Mouse (Mus musculus): ENCODE results near the gene Defb41. TPM values are rescaled to one million over a fixed set of nuclear protein-coding genes. Genes with fewer than 3 reads are reported as not detected.
"Not testable (repeated sequence)": the region's sequence is repeated elsewhere in the genome, so short reads cannot be mapped to it uniquely, and the experiment has no call there.

Gene Defb41
- not detected in 2 replicates for polyA plus RNA-seq (2012; ENCODE audit: insufficient read depth, insufficient read length, low replicate concordance, missing spikeins)

DNA sequence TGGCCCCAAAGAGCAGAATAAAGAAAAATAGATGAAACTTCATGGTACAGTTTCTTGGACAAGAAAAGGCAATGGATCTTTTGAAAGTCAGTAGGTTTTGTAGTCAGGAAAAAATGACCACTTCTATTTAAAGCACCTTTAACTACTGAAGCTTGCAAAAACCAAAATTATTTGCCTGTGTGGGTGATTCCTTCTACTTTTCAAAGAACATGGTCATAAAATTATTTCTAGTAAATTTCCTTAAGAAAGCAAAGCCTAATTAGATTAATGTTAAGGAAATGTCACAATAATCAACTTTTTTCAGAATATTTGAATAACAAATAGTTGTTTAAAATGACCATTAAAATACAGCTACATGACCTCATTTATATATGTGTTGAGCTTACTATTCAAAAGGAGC lies at the start of gene Defb41:
TSS of gene Defb41 (minus strand) at position 101 of the 400 bp plus-strand sequence.
- Histone ChIP-seq H3K27ac (ENCODE audit: insufficient read depth, low read depth, low read length) (no peak within 1 kb of the TSS), H3K4me3 (ENCODE audit: insufficient read depth, low read depth, low read length) (no peak within 1 kb of the TSS), H3K4me1 (ENCODE audit: control insufficient read depth, insufficient read depth, low read length) (no peaks in the 10 kb centered on the region)
- TF ChIP-seq CTCF (IDR thresholded peaks at IDR 0.05; ENCODE audit: insufficient read depth, low read depth, low read length) (no peak), POLR2A (IDR thresholded peaks at IDR 0.05; ENCODE audit: insufficient read depth, low read depth, low read length) (no peak)

DNA sequence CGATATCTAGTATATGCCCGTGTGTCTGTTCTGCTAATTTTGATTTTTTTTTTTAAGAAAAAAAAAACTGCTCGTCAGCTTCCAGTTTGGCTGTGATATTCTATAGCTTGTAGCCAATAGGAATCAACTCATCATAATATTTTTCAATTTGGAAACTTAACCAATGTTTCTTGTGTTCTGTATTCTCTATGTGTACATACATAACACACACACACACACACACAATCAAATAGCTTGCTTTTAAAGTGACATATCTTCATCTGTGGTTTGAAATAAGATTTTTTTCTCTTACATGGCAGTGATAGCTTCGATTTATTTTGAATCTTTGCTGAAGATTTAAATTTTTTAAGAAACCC lies 43.5 kb upstream of the Defb41 start:
- 91% methylated on average over 4 of the region's 4 CpGs for WGBS
- Histone ChIP-seq H3K4me1 (ENCODE audit: control insufficient read depth, insufficient read depth, low read length) (no peaks in the 10 kb centered on the region), H3K4me3 (ENCODE audit: insufficient read depth, low read depth, low read length) (no peak overlapping the region), H3K27ac (ENCODE audit: insufficient read depth, low read depth, low read length) (no peak overlapping the region)
- TF ChIP-seq POLR2A (IDR thresholded peaks at IDR 0.05; ENCODE audit: insufficient read depth, low read depth, low read length) (no peak), CTCF (IDR thresholded peaks at IDR 0.05; ENCODE audit: insufficient read depth, low read depth, low read length) (no peak)

DNA sequence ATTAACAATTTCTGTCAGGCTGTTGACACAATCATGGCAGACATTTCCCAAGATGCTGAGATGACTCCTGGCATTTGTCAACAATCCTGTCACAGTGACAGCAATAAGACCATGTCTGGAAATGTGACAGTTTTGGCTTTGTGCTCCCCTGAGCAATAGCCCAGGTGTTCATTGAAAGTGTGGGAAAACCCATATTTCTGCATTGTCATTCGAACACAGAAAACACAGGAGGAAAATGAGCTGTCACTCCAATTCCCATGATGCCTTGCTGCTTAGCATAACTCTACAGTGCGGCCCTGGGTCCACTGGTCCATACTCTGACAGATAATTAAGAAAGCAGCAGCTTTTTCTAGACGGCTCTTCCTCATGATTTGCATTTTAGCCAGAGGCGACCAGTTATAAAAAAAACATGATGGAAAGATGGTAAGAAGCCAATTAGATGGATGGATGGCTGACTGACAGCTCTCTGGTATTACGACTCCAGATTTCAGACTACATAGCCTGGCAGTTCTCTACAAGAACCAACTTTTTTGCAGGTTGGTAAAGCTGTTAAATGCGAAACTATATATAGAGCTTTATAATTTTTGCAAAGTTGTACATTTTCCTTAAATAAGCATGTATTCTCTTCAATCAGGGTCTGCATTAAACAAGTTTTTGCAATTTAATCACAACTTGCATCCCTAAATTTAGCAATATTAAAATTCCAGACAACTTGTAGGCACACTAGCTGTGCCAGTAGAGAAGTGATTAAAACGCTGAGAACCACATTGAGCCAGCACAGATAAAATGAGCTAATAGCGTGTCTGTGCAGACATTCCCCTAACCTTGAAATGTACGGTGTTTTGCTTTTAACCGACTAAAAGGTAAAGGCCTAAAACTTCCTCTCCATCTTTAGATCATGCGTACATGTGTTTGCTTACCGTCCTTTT lies 42.9 kb upstream of the Defb41 start:
- WGBS = 78% methylated on average over 12 of the region's 12 CpGs
- H3K27ac ChIP-seq (ENCODE audit: insufficient read depth, low read depth, low read length) = no peak overlapping the region
- H3K4me3 ChIP-seq (ENCODE audit: insufficient read depth, low read depth, low read length) = no peak overlapping the region
- no peaks in the 10 kb centered on the region for H3K4me1 ChIP-seq (ENCODE audit: control insufficient read depth, insufficient read depth, low read length)
- TF ChIP-seq CTCF (IDR thresholded peaks at IDR 0.05; ENCODE audit: insufficient read depth, low read depth, low read length) = no peak

DNA sequence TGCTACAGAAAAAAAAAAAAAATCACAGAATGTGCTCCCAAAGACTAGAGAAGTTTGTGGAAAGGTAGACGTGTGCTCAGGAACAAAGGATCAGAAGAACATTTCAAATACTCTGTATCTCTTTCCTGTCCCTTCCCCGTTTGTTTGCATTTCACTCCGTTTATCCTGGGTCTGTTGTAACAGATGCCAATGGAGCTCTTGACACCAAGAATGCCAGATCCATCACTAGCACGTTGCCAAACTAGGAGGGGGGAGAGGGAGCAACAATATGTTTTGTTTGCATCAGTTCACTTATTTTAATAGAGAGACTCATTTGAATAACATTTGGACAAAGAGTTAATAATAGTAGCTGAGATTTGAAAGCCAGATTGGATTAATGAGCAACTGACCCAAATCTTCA lies 27.6 kb upstream of the Defb41 start:
- Histone ChIP-seq H3K4me3 (ENCODE audit: insufficient read depth, low read depth, low read length) (no peak overlapping the region), H3K4me1 (ENCODE audit: control insufficient read depth, insufficient read depth, low read length) (no peaks in the 10 kb centered on the region), H3K27ac (ENCODE audit: insufficient read depth, low read depth, low read length) (no peak overlapping the region)
- TF ChIP-seq POLR2A (IDR thresholded peaks at IDR 0.05; ENCODE audit: insufficient read depth, low read depth, low read length) = no peak
- TF ChIP-seq CTCF (IDR thresholded peaks at IDR 0.05; ENCODE audit: insufficient read depth, low read depth, low read length) = no peak
- 32% methylated on average over 4 of the region's 4 CpGs for WGBS

DNA sequence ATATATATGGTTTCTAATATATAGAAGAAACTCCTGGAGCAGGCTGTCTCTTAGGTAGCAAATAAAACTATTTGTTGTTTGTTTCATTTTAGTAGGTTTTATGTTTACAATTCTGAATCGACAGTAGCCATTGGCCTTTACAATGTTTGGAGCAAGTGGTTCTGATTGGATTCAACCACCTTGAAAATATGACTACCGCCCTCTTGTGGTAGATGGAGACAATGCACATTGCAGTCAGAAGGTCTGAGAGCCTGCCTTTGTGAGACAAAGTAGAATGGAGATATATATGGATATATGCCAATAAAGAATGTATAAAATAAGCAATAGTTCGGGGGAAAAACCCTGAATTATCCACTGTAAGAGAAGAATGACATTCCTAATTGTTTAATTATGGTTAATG lies 23.9 kb upstream of the Defb41 start:
- Histone ChIP-seq H3K4me1 (ENCODE audit: control insufficient read depth, insufficient read depth, low read length) (no peaks in the 10 kb centered on the region), H3K4me3 (ENCODE audit: insufficient read depth, low read depth, low read length) (no peak overlapping the region), H3K27ac (ENCODE audit: insufficient read depth, low read depth, low read length) (no peak overlapping the region)
- WGBS = 44% methylated on average over 3 of the region's 3 CpGs
- TF ChIP-seq POLR2A (IDR thresholded peaks at IDR 0.05; ENCODE audit: insufficient read depth, low read depth, low read length) (no peak), CTCF (IDR thresholded peaks at IDR 0.05; ENCODE audit: insufficient read depth, low read depth, low read length) (no peak)

DNA sequence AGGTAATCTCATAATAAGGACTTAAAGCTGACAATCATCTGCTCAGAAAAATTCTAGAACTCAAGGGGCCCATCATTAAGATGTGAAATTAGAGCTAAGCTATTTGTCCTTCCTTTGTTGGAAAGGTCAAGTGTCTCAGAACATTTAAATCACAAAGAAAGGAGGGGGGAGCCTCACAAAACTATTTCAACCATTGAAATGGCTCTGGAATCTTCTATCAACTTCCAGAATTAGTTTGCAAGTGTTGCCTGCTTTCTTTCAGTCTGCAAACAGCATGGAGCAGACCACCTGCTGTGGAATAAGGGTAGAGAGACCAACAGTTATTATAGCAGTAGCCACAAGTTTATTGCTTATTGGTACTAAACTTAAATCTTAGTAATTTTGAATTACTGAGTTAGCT lies 22.4 kb upstream of the Defb41 start:
- H3K27ac ChIP-seq (ENCODE audit: insufficient read depth, low read depth, low read length) = no peak overlapping the region
- TF ChIP-seq CTCF (IDR thresholded peaks at IDR 0.05; ENCODE audit: insufficient read depth, low read depth, low read length) = no peak
- TF ChIP-seq POLR2A (IDR thresholded peaks at IDR 0.05; ENCODE audit: insufficient read depth, low read depth, low read length) = no peak

DNA sequence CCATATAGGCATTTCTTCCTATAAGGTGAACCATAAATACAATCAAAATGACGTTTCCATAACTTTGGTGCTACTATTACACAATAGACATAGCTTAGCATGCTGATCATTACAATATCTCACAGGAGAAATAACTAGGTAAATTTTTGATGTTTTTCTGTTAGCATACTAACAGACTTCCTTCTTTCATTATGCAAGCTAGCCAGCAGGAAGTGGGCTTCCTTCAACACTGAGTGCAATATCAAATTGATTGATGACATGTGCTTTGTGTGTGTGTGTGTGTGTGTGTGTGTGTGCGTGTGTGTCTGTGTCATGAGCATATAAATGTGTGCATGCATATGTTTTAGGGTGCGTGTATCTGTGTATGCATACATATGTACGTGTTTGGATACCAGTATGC lies 6.2 kb upstream of the Defb41 start:
- H3K4me1 ChIP-seq (ENCODE audit: control insufficient read depth, insufficient read depth, low read length) = no peaks in the 10 kb centered on the region
- H3K27ac ChIP-seq (ENCODE audit: insufficient read depth, low read depth, low read length) = no peak overlapping the region
- TF ChIP-seq POLR2A (IDR thresholded peaks at IDR 0.05; ENCODE audit: insufficient read depth, low read depth, low read length) (no peak), CTCF (IDR thresholded peaks at IDR 0.05; ENCODE audit: insufficient read depth, low read depth, low read length) (no peak)
- 90% methylated on average over 4 of the region's 4 CpGs for WGBS
- no peak overlapping the region for H3K4me3 ChIP-seq (ENCODE audit: insufficient read depth, low read depth, low read length)

More for the DNA sequence above, 22.4 kb upstream of the Defb41 start:
- Histone ChIP-seq H3K4me3 (ENCODE audit: insufficient read depth, low read depth, low read length) (no peak overlapping the region), H3K4me1 (ENCODE audit: control insufficient read depth, insufficient read depth, low read length) (no peaks in the 10 kb centered on the region)

DNA sequence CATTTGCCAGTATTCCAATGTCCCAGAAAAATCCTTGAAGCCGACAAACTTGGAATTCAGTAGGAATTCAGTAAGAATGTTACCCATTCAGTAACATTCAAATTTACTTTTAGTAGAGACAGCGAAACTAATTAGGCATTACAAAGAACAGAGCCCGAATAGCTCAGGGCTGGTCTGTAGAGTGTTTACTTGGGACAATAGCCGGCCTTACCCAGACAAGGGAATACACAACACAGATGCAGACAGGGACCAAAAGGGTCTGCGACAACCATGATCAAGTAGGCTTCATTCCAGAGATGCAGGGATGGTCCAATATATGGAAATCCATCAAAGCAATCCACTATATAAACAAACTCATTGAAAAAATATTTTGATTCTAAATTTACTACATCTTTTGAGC lies 3.9 kb upstream of the Defb41 start:
- Histone ChIP-seq H3K27ac (ENCODE audit: insufficient read depth, low read depth, low read length) (no peak overlapping the region), H3K4me3 (ENCODE audit: insufficient read depth, low read depth, low read length) (no peak overlapping the region), H3K4me1 (ENCODE audit: control insufficient read depth, insufficient read depth, low read length) (no peaks in the 10 kb centered on the region)
- TF ChIP-seq POLR2A (IDR thresholded peaks at IDR 0.05; ENCODE audit: insufficient read depth, low read depth, low read length) (no peak), CTCF (IDR thresholded peaks at IDR 0.05; ENCODE audit: insufficient read depth, low read depth, low read length) (no peak)
- 38% methylated on average over 5 of the region's 5 CpGs for WGBS

DNA sequence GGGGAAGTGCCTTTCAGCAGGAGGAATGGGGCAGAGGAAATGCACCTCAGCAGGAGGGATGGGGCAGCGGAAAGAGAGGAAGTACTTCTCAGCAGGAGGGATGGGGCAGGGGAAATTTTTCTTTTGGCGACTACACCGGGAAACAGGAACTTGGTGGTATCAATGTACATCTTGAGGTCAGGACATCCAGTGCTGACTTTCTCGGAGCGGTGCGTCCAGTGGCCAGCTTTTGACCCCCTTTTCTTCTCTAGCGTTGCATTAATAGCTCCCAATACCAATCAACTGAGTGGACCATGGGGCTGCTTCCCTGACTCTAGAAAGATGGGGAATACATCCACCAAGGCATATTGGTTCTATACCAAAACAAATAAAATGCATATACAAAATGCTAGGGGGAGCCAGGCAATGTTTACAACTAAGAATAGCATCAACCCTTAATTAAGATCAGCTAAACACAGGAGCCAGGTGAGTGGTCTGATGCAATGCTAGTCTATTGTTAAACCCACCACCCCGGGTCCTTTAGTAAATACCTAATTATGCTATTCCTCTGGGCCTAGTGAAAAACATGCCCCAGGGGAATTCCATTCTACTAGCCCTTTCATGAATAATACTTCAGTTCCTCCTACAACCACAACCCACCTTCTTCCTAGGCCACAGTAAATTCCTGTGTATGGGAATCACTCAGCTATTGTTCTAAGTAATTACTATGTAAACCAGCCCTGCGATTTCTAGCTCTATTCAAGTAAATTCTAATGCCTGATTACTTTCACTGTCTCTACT lies 18.9 kb downstream of the Defb41 start:
- H3K27ac ChIP-seq (ENCODE audit: insufficient read depth, low read depth, low read length); H3K4me3 ChIP-seq (ENCODE audit: insufficient read depth, low read depth, low read length); H3K4me1 ChIP-seq (ENCODE audit: control insufficient read depth, insufficient read depth, low read length): not testable (repeated sequence)
- 73% methylated on average over 9 of the region's 9 CpGs for WGBS

Measured in olfactory bulb, adult 2 months (tissue).